Mouse (Mus musculus): ENCODE measurements around the gene Syne2.

Gene Syne2

DNA sequence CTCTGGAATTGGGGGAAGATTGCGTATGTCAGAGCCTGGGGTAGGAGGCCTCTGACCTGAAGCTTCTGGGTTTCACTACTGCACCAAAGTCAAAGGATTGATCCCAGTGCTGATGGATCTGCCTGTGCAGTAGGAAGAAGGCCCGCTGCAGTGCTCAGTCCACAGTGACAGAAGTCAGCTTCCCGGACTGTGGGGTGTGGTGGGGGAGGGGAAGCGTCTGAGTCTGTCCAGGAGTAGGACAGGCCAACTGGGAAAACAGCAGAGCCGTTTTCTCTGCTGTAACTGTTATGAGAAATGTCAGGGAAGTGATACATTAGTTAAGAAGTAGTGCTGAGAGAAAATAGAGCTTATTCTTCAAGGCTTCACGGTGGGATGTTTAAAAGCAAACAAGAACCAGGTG is 4.2 kb downstream of the Syne2 start:
- in situ Hi-C loops (cut with MboI; ENCODE audit: low pct_unique_long_range_greater_than_20kb in 1 of 2, low sequenced_read_pairs in 2 of 2, unreplicated experiment in 1 of 2), result no loop called here

DNA sequence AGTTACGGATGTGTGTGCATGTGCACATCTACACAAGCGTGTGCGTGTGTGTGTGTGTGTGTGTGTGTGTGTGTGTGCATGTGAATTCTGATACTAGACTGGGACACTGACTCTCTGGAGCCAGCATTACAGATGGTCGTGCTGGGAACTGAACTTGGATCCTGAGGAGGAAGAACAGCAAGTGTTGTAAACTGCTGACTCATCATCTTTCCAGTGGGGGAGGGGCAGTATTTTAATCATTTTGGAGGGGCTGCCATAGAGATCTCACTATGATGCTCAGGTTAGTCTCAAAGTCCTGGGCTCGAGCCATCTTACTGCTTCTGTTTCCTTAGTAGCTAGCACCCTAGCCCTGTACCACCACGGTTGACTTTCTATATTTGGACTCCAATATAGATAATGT is 5.5 kb downstream of the Syne2 start:
- in situ Hi-C loops (cut with MboI; ENCODE audit: low pct_unique_long_range_greater_than_20kb in 1 of 2, low sequenced_read_pairs in 2 of 2, unreplicated experiment in 1 of 2), result no loop called here

DNA sequence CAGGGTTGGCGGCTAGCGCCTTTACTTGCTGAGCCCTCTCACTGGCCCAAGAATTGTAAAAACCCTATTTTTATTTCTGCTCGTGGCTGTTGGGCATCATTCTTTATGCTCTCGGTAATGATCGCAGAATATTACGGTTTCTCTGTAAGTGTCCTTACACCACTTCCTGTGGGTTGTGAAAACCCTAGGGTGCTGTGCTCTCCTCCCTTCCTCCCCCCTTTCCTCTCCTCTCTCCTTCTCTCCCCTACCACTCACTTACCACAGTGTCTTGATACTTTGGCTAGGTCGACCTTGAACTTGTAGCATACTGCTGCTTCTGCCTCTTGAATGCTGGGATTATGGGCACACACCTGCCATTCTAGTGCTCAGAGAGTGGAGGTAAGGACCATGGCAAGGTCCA is 7.5 kb downstream of the Syne2 start:
- in situ Hi-C loops (cut with MboI; ENCODE audit: low pct_unique_long_range_greater_than_20kb in 1 of 2, low sequenced_read_pairs in 2 of 2, unreplicated experiment in 1 of 2), result no loop called here

DNA sequence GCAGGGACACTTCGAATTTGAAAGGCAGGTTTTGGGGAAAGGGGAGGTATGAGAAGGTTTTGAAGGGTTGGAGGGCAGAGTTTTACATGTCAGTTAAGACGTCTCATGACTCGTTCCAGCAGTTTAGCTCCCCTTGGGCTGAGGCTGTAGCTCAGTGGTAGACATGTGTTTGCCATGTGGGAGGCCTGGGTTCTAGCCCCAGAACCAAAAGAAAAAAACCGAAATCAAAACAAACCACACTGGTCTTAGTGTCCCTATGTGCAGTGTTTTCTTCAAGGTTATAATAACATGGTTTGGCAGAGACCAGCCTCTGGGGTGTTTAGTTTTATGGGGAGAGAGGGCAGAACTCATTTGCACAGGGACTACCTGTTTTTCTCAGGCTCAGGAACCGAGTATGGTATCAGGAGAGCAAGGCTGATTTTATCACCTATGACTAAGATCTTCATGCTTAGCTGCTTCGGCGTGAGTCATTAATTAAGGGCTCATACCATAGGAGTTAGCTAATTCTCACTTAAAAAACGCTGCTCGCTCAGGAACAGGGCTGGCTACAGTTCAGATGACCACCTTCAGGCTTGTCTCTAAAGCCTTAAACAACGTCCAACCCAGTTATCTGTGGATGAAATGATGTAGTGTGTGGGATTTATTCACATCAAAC is 8.9 kb downstream of the Syne2 start:
- in situ Hi-C loops (cut with MboI; ENCODE audit: low pct_unique_long_range_greater_than_20kb in 1 of 2, low sequenced_read_pairs in 2 of 2, unreplicated experiment in 1 of 2), result no loop called here

DNA sequence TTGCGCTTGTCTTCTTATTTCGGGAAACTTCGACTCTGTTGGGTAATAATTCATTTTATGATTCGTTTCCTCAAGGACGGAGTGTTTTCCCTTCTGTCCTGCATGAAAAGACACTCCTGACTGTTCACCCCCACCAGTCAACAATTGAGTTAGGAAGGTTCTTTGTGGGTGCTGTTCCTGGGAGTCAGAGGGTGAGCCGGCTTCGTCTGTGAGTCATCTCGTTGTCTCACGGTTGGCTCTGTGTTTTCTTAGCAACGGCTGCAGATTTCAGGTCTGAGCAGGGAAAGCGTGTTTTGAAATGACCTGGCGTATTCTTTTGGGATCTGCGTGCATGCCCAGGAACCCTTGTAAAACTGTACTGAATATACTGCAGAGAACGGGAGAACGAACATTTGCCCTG is 9.8 kb downstream of the Syne2 start:
- in situ Hi-C loops (cut with MboI; ENCODE audit: low pct_unique_long_range_greater_than_20kb in 1 of 2, low sequenced_read_pairs in 2 of 2, unreplicated experiment in 1 of 2), result no loop called here

DNA sequence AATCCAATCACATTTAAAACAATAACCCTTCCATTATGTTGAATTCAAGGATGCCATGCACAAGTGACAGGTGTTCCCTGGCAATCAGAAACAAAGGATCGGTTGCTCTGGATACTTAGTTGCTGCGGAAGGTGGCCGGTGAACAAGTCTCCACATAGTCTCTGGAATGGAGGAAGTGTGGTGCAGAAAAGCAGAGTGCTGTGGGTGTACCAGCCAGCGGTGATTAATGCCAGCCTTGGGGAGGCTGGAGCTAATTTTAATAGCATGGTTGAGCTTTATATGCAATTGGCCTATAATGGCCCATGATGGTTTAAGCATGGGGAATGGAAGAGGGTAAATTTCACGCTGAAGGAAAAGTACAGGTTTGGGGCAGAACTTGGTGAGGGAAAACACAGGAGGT is 11.7 kb downstream of the Syne2 start:
- in situ Hi-C loops (cut with MboI; ENCODE audit: low pct_unique_long_range_greater_than_20kb in 1 of 2, low sequenced_read_pairs in 2 of 2, unreplicated experiment in 1 of 2), result no loop called here

DNA sequence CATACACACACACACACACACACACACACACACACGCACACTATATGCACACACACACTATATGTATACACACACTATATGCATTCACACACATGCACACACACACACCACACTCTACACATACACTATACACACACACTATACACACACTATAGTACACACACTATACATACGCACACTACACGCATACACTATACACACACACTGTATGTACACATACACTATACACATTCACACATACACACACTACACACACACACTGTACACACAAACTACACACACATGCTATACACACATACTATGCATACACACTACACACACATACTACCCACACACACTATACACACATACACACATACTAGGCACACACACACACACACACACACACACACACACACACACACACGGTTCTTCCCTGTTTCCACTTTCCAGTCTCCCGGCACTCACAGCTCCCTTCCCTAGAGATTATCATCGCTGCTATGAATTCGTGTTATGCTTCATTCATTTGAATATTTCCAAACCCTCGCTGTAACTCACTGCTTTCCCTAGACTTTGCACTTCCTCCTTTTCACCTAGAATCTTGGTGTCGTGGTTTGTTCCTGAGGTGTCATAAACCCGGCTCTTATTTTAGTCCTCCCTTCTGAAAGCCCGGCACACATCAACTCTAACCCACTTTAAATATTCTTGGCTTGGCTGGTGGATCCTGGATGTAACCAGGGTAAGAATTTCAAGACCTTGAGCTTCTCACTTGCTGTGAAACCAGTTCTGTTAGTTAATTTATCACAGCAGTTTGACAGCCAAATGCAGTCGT is 15.4 kb downstream of the Syne2 start:
- in situ Hi-C loops (cut with MboI; ENCODE audit: low pct_unique_long_range_greater_than_20kb in 1 of 2, low sequenced_read_pairs in 2 of 2, unreplicated experiment in 1 of 2), result no loop called here

DNA sequence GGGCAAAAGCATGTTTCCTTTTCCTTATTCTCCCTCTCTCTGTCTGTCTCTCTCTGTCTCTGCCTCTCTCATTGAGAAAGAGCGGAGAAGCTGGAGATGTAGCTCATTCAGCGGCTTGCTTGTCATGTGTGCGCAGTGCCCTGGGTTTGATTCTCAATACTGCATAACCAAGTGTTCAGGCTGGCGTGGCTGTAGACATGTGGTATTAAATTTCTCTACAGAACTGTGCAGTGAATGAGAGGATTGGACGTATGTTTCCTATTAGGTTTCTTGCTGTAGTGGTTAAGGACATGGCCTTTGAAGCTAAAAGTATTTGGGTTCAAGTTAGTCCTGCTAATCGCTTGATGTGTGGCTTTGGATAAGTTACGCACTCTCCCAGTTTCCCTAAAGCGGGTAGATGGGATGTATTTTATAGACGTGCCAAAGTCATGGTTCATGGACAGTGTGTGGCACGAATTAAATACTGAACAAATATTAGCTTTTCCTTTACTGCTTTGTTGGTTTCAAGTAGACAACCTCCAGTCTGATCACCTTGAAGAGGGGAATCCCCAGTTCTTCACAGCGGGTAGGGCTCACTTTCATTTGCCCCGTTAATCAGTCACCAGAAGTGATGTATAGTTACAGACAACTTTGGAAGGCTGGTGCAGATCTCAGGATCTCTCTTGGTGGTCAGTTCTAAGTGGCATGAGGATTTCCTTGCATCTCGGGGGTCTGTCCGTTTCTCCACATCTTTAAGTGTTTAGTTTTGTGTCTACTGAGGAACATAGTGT is 16.2 kb downstream of the Syne2 start:
- in situ Hi-C loops (cut with MboI; ENCODE audit: low pct_unique_long_range_greater_than_20kb in 1 of 2, low sequenced_read_pairs in 2 of 2, unreplicated experiment in 1 of 2), result no loop called here

DNA sequence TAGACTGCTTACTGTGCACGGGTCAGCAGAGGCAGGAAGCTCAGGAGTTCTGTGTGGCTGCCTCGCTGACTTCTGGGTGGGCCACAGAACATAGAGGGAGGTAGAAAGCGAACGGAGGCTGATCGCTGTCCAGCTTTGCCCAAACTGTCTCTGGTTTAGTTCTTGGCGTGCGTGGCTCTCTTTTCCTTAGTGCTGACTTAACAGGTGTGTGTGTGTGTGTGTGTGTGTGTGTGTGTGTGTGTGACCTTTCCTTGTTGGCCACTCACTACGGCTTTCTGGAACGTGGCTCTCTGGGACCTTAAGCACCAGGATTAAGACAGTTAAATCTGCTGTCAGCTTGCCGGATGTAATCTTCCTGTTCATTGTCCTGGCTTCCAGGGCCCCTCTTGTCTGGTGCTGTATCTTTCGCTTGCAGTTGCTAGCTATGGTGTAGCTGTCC is 18.6 kb downstream of the Syne2 start:
- in situ Hi-C loops (cut with MboI; ENCODE audit: low pct_unique_long_range_greater_than_20kb in 1 of 2, low sequenced_read_pairs in 2 of 2, unreplicated experiment in 1 of 2), result no loop called here

DNA sequence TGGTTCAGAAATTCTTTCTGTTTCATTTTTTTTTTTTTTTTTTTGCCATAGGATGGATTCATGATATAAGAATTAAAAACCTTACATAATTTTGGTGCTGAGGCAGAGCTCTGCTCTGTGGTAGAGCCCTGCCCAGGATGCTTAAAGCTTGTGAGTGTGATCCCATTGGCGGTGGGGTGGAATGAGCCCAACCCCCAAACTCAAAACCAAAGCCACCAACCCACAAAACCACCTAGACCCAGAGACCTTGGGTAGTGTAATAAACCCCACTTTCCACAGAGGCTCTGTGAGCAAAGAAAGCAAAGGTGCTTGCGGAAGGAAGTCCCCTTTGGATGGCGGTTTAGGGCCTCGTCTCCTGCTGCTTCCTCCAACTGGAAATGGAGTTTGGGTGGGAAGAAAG is 19.5 kb downstream of the Syne2 start:
- in situ Hi-C loops (cut with MboI; ENCODE audit: low pct_unique_long_range_greater_than_20kb in 1 of 2, low sequenced_read_pairs in 2 of 2, unreplicated experiment in 1 of 2), result no loop called here

DNA sequence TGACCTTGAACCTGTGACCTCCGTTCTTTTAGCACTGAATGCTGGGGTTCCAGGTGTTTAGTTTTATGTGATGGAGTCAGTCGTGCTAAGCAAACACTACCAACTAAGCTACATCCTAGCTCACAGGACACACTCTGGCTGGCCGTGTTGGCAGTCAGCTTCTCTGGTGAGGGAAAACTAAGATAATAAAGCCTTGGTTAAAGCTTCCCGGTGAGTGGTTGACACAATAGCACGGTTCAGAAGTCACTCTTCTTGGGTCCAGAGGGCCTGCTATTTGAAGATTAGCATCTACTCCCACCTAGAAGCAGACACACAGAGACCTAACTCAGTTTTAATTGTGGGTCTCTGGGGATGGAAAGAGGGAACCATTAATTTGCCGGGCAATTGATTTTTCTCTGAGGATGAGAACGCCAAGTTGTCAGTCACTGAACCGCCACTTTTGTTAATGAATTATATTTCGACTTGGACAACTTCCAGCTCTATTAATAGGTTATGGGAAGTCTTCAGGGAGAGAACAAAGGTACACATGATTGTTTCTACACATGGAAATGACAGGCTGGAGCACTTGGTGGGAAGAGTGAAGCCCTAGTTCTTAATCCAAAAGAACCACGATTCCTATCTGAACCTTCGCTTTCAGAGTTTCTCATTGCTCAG is 21.3 kb downstream of the Syne2 start:
- in situ Hi-C loops (cut with MboI; ENCODE audit: low pct_unique_long_range_greater_than_20kb in 1 of 2, low sequenced_read_pairs in 2 of 2, unreplicated experiment in 1 of 2), result no loop called here

DNA sequence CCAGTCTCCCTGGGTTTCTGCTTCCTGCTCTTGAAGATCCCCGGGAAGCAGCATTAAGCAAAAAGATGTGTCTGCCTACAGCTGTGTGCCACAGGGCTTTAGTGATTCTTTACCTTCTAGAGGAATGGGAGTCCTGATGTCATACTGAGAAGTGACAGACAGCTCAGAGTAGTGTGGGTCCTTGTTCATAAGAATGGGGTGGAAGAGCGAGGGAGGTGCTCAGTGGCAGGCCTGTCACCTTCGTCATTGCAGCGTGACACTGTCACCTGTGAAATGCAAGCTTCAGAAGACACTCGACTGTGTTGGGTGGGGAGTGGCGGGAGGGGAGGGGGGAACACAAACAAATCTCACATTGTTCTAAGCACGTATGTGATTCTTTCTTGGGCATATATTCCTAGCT is 23.2 kb downstream of the Syne2 start:
- in situ Hi-C loops (cut with MboI; ENCODE audit: low pct_unique_long_range_greater_than_20kb in 1 of 2, low sequenced_read_pairs in 2 of 2, unreplicated experiment in 1 of 2), result no loop called here

DNA sequence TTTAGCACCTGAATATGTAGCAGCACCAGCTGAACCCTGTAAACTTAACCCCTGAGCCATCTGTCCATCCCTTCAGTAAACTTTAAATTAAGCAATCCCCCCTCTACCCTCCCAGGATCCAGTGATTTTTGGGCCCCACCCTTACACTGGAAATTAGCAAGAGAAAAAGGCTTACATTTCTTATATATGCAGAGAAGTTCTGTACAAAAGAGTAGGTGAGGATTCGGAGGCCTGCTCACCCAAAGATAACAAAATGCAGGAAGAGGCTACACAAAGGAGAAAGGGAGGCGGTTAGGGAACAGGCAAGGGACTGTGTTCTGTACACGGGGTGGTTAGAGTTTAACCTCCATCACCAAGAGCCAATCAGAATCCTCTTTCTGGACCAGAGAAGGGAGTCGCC is 26.4 kb downstream of the Syne2 start:
- in situ Hi-C loops (cut with MboI; ENCODE audit: low pct_unique_long_range_greater_than_20kb in 1 of 2, low sequenced_read_pairs in 2 of 2, unreplicated experiment in 1 of 2), result no loop called here

DNA sequence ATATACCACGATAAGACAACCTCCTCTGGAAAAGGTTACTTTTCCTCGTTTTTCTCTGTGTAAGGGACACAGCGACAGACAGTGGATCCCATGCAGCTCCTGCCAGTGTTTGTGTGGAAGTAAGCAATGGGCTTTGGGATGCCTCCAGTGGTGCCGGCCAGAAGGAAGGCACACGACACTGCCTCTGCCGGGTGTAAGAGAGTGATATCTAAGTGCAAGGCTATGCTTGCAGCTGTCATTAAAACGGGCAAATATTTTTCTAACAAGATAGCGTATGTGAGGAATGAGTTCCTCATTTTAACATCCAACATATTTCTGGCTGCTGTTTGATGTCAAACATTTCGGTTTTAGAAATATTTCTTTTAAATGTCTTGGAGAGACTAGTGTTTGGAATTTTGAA is 27.1 kb downstream of the Syne2 start:
- in situ Hi-C loops (cut with MboI; ENCODE audit: low pct_unique_long_range_greater_than_20kb in 1 of 2, low sequenced_read_pairs in 2 of 2, unreplicated experiment in 1 of 2), result no loop called here

DNA sequence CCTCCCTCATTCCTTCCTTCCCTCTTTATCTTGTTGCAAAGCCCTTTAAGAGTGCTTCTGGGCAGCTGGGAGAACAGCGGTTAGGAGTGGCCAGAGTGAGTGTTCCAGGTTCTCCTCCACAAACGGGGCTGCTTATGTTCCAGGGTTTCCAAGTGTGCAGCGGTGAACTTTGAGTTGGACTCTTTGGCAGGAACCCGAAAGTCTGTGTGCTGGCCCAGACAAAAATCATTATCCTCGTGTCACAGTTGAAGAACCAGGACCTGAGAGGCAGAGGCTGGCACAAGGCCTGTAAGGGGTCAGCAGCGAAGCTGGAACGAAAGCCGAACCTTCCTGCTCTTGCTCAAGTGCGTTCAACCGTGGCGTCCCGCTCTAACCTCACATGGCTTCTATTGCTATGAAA is 28.6 kb downstream of the Syne2 start:
- in situ Hi-C loops (cut with MboI; ENCODE audit: low pct_unique_long_range_greater_than_20kb in 1 of 2, low sequenced_read_pairs in 2 of 2, unreplicated experiment in 1 of 2), result no loop called here

DNA sequence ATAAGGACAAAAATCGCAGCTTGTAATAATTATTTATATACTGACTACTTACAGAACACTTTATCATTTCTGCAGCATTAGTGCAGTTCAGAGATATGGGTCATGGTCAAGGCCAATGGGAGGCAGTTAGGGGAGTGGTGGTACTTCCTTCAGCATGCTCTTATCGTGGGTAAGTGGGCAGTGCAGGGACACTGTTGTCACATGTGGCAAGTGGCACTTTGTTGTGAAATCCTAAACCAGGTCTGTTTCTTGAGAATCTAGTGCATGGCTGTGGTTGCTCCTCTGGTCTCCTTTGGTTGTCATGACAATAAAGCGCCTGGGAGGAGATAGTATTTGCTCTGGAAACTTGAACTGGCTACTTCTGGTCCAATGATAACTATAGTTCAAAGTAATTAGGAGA is 32.3 kb downstream of the Syne2 start:
- in situ Hi-C loops (cut with MboI; ENCODE audit: low pct_unique_long_range_greater_than_20kb in 1 of 2, low sequenced_read_pairs in 2 of 2, unreplicated experiment in 1 of 2), result no loop called here

DNA sequence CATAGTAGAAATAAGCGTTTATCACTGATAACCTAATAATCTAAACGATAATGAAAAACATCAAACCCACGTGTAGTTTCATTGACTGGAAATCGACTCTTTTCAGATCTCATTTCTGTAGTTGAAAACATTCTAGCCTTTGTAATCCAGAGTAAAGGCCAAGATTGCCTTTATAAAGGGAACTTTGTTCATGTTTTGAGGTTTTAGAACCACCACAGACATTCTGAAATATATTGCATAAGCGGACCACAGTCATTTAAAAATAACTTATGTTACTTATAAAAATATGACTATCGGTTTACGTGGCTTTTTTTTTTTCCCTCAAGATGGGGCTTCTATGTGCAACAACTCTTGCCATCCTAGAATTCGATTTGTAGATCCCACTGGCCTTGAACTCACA is 33.5 kb downstream of the Syne2 start:
- in situ Hi-C loops (cut with MboI; ENCODE audit: low pct_unique_long_range_greater_than_20kb in 1 of 2, low sequenced_read_pairs in 2 of 2, unreplicated experiment in 1 of 2), result no loop called here

DNA sequence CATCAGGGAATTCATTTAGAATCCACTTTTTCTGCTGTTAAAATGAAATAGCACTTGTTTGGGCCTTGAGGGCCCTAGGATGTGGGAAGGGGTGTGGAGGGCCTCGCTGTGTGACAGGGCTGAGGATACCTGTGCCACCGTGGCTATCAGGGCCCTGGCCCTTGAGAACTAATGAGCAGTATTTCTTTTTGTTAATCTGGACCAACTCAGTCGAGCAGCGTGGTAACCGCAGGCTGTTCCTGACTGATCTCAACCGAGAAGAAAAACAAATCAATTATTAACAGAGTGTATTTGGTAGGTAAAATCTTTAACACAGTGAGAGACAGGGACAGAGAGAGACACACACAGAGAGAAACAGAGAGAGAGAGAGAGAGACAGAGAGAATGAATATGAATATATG is 34.5 kb downstream of the Syne2 start:
- in situ Hi-C loops (cut with MboI; ENCODE audit: low pct_unique_long_range_greater_than_20kb in 1 of 2, low sequenced_read_pairs in 2 of 2, unreplicated experiment in 1 of 2), result no loop called here

DNA sequence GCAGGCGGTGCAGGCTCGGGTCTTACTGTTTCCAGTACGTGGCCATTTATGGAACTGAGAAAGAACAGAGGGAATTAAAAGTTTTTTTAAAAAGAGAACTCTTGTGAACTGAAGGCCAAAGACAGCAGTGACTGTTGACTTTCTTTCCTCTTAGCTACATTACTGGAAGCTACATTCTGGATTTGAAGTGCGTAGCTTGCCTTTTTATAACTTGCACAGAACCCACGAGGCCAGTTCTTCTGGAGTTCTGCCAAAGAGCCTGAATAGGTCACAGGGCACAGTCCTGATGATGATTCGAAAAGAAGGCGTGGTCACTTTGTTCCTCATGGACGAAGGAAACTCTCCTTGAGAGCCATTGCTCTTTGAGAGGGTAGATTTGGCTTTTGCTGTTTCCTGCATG is 35.6 kb downstream of the Syne2 start:
- in situ Hi-C loops (cut with MboI; ENCODE audit: low pct_unique_long_range_greater_than_20kb in 1 of 2, low sequenced_read_pairs in 2 of 2, unreplicated experiment in 1 of 2), result no loop called here
